In genomic region chr1:38449816-38450478, GRCm38 (mm10) we compare ENCODE assay signal across 17 mouse cellular contexts.
DNase-seq lines count a peak whose midpoint lies in the region; ATAC-seq and TF ChIP-seq lines count a peak whose summit lies in the region.
"Had no signal": no experiment of that assay in that cellular context is flagged by ENCODE, and none has a peak within 500 bp of the region (broad histone marks: within the 10 kb centered on the region; RNA-seq: fewer than 3 reads in every experiment).

No protein-coding gene starts in this region.

- H3K9me3 ChIP-seq in hindbrain, embryonic 13.5 days: no peaks in the 10 kb centered on the region
- H3K9me3 ChIP-seq: midbrain, embryonic 12.5 days; stomach, embryonic 15.5 days had no signal

- H3K36me3 ChIP-seq in hindbrain, embryonic 13.5 days: no peaks in the 10 kb centered on the region
- H3K36me3 ChIP-seq: midbrain, embryonic 12.5 days; stomach, embryonic 15.5 days had no signal

- H3K27me3 ChIP-seq in hindbrain, embryonic 13.5 days: no peaks in the 10 kb centered on the region
- H3K27me3 ChIP-seq: midbrain, embryonic 12.5 days; stomach, embryonic 15.5 days had no signal

- no peak for DNase-seq in layer of hippocampus, adult 2 months (ENCODE audit: low spot score in 2 of 2)
- DNase-seq in layer of hippocampus, adult 18-20 months (ENCODE audit: low spot score in 2 of 2): no peak
- DNase-seq in right cerebral cortex, adult 18-20 months: peak; percentile 43
- DNase-seq in right cerebral cortex, postnatal 25 days: no peak
- no peak for DNase-seq in thymus, postnatal 4 days
- DNase-seq in MN1 (ENCODE audit: low spot score): no peak
- DNase-seq: kidney, adult 8-10 months; kidney, postnatal 4 days; lung, adult 18-20 months; lung, postnatal 36 days; retina, postnatal 1 day; spleen, adult 18-20 months had no signal

- WGBS in hindbrain, embryonic 13.5 days: 78% methylated on average over 7 of the region's 7 CpGs

- H3K27ac ChIP-seq in layer of hippocampus, adult 2 months: peak overlapping the region; percentile 36; the same call in 1 of the 2 replicates
- H3K27ac ChIP-seq in hindbrain, embryonic 13.5 days: peak overlapping the region; percentile 83
- H3K27ac ChIP-seq: heart, adult 2 months; stomach, embryonic 15.5 days had no signal

- ATAC-seq in hindbrain, embryonic 13.5 days (ENCODE audit: low FRiP score): no peak
- ATAC-seq: CD4-positive, CD25-positive, alpha-beta regulatory T cell, adult 4 months had no signal

- TF ChIP-seq CTCF in layer of hippocampus, adult 2 months (conservative IDR thresholded peaks at IDR 0.05): no peak

- H3K4me3 ChIP-seq in layer of hippocampus, adult 2 months: no peak overlapping the region
- H3K4me3 ChIP-seq in hindbrain, embryonic 13.5 days: no peak overlapping the region
- H3K4me3 ChIP-seq: heart, adult 2 months; midbrain, embryonic 12.5 days; stomach, embryonic 15.5 days had no signal

- H3K9ac ChIP-seq in hindbrain, embryonic 13.5 days: no peak overlapping the region
- H3K9ac ChIP-seq: midbrain, embryonic 12.5 days; stomach, embryonic 15.5 days had no signal

- peaks cover 58% of the 10 kb centered on the region for H3K4me1 ChIP-seq in hindbrain, embryonic 13.5 days (replicated peaks)
- H3K4me1 ChIP-seq: stomach, embryonic 15.5 days had no signal

- H3K4me2 ChIP-seq in hindbrain, embryonic 13.5 days: no peak overlapping the region
- H3K4me2 ChIP-seq: midbrain, embryonic 12.5 days; stomach, embryonic 15.5 days had no signal
